Mouse (Mus musculus) erythroblast, adult 5-6 weeks (primary cell): ENCODE data around the gene Lsm2. TPM values are rescaled to one million over a fixed set of nuclear protein-coding genes. Genes with fewer than 3 reads are reported as not detected.
"Not testable (repeated sequence)": the region's sequence is repeated elsewhere in the genome, so short reads cannot be mapped to it uniquely, and the experiment has no call there.

Experiments
- ATAC-seq: replicated peaks from 2 replicates; pipeline ENCODE4 v1.8.0; 2016; ENCODE audit warnings: moderate number of reproducible peaks, mild to moderate bottlenecking, moderate TSS enrichment, inconsistent platforms; ENCODE audit not compliant: poor library complexity, low FRiP score, severe bottlenecking
- total RNA-seq, 2 experiments: library from RNA; stranded (forward) in 1 of 2; stranded (reverse) in 1 of 2; fragments of 150-400 nt in 1 of 2; fragments of 200-764, 138-1000 nt in 1 of 2; gene quantifications; 2 replicates each; pipeline versions ENCODE4 v1.2.3 to v1.2.4; 2015 to 2017; ENCODE audit warnings: low replicate concordance in 2 of 2

Gene Lsm2
- total RNA-seq, 2 experiments from 2014 or later, result 16.7 to 50.3 TPM

DNA sequence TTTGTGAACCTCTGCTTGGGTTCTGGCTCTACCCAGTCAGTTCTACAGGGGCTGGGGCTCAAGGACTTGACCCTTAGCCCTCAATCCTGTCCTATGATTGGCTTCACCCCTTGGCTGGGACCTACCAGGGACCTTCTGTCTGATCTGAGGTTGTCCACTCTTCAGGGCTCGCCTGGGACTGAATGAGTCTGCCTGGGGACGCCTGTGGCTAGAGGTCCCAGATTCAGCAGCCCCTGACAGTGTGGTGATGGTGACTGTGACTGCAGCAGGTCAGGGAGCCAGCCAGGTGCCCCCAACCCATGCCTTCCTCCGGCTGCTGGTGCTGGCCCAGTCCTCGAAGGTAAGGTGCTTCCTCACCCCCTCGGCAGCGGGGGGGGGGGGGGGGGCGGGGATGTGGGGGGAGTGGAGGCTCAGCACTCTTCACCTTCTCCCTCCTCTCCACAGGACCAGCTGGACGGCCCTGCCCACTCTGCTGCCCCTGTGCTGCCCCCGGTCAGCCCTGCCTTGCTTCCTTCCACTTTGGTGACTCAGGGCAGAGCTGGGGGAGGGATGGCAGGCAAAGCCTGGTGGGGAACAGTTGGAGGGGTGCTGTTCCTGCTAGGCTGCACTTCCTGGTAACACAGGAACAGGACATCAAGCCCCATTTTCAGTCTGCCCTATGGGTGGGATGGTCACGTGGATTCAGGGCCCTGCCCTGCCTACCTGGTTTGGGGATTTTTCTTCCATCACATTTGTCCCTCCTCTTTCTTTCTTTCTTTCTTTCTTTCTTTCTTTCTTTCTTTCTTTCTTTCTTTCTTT lies 43.2 kb downstream of the Lsm2 start:
- no peak for ATAC-seq

DNA sequence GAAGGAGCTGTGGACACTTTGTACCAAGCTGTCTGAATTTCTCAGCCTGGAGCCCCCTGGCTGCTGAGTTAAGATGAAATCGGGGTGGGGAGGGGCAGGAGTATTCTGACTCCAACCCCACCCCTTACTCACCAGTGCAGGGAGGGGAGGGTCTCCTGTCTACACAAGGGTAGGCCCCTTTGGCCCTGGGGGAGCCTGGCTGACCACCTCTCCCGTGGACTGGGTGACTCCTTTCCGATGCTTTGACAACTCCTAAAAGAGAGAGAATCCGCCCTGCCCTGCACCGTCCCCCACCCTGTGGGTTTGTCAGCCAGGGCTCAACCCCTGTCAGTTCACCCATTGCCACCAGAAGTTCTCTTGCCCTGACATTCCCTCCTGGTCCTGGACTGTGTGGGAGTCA lies 44.5 kb downstream of the Lsm2 start:
- ATAC-seq, result no peak

DNA sequence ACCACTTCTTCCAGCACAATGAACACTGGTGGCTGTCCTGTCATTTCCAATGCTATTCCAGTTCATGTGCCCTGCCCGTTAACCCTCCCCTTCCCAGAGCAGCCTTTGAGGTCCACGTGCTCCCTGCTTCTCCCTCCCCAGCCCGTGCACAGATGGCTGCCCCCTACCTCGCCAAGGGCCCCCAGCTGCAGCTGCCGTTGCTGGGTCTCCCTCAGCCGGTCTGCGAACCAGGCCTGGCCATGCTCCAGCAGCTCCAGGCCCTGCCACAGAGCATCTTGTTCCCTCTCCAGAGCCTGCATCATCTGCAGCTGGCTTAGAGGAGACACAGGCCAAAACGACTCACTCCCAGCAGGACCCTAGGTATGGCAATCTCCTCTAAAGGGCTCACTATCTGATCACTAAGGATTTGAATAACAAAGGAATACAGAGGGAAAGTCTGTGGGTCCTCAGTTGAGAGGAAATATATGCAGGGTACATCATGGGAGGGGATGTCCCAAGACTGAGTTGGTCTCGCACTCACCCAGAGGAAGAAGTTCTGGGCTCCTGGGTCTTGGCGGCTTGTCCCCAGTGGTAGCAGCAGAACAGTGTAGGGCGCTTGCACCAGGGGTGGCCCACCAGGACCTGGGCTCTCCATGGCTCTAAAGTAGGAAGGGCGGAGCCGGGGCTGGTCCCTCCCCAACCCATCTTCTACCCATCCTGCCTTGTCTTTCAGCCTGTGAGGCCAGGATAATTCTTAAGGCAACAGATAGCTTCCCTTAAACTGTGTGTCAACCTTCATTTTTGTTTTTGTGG lies 45.8 kb downstream of the Lsm2 start, which contains the start of gene Sapcd1:
TSS of gene Sapcd1 (minus strand) at position 740 of the 792 bp plus-strand sequence.
- no peak for ATAC-seq

DNA sequence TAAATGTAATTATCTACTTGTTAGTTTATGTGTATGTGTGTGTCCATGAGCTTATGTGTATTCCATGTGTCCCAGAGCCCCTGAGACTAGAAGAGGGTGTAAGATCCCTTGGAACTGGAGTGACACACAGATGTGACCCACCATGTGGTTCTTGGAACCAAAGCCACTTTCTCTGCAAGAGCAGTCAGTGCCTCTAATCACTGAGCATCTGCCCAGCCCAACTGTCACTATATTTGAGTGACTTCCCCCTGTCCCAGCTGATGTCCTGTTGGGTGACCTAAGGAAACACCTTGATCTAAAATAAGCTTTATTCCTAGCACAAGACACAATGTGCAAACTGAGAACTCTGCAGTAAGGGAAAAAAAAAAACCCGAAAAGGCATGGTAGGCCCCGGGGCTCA lies 46.7 kb downstream of the Lsm2 start:
- no peak for ATAC-seq

DNA sequence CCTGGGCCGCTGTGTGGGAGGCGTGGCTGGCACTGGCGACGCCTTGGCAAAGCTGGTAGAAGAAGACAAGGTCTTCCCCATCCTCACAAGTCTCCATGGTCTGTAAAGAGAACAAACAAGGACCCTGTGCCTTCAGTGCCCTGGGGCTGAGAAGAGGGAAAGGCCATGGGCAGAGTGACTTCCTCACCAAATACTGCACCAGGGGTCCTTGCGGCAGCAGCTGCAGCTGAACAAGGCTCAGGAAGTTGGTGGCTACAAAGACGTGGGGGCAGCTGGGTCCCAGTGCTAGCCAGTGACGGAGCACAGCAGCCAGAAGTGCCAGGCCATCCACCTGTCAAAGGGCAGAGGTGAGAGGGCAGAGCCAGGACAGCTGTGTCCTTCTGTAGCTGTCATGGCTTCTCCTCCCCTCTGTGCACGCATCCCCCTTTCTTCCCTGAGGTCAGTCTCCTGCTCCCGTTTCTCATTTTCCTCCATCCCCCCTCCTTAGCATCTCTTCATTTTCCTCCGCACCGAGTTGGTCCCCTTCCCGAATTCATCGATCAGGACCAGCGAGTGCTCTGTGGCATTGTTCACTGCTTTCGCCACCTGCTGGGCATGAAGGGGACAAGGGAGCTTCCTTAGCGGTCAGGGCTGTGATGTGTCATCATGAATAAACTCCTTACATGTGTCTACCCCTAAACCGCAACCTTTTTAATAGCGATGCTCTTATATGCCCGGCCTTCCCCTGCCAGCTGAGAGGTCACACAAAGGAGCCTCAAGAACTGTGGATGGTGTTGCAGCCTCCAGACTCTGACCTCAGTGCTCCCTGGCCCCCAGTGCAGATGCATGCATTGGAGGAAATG lies 48.2 kb downstream of the Lsm2 start:
- peak; percentile 68 for ATAC-seq

DNA sequence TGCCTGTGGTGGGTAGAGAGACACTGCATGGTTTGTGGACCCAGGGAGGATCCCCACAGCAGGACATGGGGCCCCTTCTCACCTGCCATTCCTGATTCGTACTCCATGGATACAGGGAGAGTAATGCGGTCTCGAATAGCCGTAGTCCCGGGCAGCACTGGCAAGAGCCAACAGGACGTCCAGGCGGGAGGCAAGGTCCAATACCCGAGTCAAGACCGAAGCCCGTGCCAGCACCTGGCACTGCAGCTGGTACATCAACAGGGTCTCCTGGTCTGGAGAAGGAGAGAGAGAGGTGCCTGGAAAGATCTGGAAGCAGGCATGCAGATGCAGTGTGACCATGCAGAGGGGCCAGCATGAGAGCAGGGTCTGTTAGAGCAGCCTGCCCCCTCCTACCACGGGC lies 49.6 kb downstream of the Lsm2 start:
- ATAC-seq, result no peak

DNA sequence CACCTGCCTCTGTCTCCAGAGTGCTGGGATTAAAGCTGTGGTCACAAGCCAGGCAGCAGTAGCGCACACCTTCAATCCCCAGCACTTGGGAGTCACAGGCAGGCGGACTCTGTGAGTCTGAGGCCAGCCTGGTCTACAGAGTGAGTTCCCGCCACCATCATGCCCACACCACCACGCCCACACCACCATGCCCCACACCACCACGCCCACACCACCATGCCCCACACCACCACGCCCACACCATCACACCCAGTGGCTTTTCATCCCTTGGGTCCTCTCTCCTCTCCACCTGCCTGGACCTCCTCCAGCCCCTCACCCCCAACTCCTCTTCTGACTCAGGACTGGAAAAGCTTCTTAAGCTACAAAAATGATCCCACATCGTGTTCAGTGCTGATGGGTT lies 50.2 kb downstream of the Lsm2 start:
- ATAC-seq, result peak; percentile 72

DNA sequence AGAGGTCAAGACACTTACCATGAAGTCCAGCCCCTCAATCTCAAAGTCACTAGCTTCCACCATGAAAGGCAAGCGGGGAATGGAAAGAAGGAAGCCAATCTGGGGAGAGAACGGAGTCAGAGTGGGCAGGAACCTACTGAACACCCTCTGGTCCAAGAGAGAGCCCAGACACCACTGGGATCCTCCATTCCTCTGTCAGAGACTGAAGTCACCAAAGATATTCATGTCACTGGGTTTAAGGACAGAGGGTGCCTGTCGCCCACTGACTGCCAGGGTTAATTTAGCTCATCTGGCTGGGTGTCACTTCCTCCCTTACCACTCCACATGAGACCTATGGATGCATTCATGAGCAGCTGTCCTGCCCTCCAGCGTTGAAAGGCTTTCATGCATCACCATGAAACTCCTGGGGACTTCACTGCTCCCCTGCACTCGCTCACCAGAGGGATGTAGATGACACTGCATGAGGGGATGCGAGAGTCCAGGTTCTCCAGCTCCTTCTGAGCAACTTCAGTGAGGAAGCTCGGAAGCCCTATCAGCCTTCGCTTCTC lies 50.7 kb downstream of the Lsm2 start:
- no peak for ATAC-seq

DNA sequence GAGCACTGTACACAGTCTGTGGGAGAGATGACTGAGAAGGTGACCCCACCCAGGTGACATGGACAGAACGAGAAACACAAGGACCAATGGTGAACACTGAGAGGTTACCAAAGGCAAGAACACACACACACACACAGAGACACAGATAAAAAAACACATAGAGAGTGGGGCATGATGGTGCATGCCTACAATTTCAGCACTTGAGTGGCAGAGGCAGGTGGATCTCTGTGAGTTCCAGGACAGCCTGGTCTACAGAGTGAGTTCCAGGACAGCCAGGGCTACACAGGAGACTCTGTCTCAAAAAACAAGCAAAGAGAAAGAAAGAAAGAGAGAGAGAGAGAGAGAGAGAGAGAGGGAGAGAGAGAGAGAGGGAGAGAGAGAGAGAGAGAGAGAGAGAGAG lies 52.0 kb downstream of the Lsm2 start:
- ATAC-seq, result not testable (repeated sequence)

DNA sequence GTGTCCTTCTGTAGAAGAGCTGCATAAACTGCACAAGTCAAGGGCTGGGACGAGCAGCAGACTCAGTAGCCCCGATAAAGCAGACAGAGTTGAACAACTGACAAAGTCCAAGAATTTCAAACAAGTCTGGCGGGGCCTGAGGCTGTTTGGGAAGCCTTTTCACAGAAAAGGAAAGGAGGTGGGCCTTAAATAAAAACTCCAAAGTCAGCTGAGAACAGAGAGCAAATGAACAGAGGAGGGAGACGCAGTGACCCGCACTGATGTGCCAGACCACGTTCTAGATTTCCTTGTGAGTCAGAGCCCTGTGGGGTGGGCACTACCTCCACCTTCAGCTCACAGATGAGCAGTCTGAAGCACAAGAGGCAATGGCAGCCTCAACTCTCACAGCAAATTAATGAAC lies 53.2 kb downstream of the Lsm2 start:
- ATAC-seq, result no peak

Other genes with a start within 250 kb of the Lsm2 start
Only the 30 nearest of the 43 such genes appear.
- 4.8 and 9.8 TPM in 2 replicates for gene Skiv2l, start 131.7 kb upstream of the Lsm2 start, total RNA-seq (2015; ENCODE audit: low replicate concordance)
- 16.0 and 20.4 TPM in 2 replicates for gene Skiv2l, start 131.7 kb upstream of the Lsm2 start, total RNA-seq (2017; ENCODE audit: low replicate concordance)
- 23.0 and 30.0 TPM in 2 replicates for gene Nelfe, start 131.5 kb upstream of the Lsm2 start, total RNA-seq (2015; ENCODE audit: low replicate concordance)
- 16.3 and 19.7 TPM in 2 replicates for gene Nelfe, start 131.5 kb upstream of the Lsm2 start, total RNA-seq (2017; ENCODE audit: low replicate concordance)
- gene Cfb, start 119.3 kb upstream of the Lsm2 start, total RNA-seq (2015; ENCODE audit: low replicate concordance), result not detected in 2 replicates
- gene Cfb, start 119.3 kb upstream of the Lsm2 start, total RNA-seq (2017; ENCODE audit: low replicate concordance), result 0.43 and 0.56 TPM in 2 replicates
- gene Zbtb12, start 102.4 kb upstream of the Lsm2 start, total RNA-seq (2015; ENCODE audit: low replicate concordance), result 0.38 and 0.42 TPM in 2 replicates
- 0.98 TPM in 1 of 2 replicates, not detected in the other for gene Zbtb12, start 102.4 kb upstream of the Lsm2 start, total RNA-seq (2017; ENCODE audit: low replicate concordance)
- 1.5 TPM in 1 of 2 replicates, not detected in the other for gene Gm20547, start 99.8 kb upstream of the Lsm2 start, total RNA-seq (2015; ENCODE audit: low replicate concordance)
- gene Gm20547, start 99.8 kb upstream of the Lsm2 start, total RNA-seq (2017; ENCODE audit: low replicate concordance), result not detected in 2 replicates
- 3.6 TPM in 1 of 2 replicates, not detected in the other for gene C2, start 83.6 kb upstream of the Lsm2 start, total RNA-seq (2015; ENCODE audit: low replicate concordance)
- 0.98 TPM in 1 of 2 replicates, not detected in the other for gene C2, start 83.6 kb upstream of the Lsm2 start, total RNA-seq (2017; ENCODE audit: low replicate concordance)
- 18.8 and 19.9 TPM in 2 replicates for gene Ehmt2, start 83.4 kb upstream of the Lsm2 start, total RNA-seq (2015; ENCODE audit: low replicate concordance)
- gene Ehmt2, start 83.4 kb upstream of the Lsm2 start, total RNA-seq (2017; ENCODE audit: low replicate concordance), result 18.8 and 22.0 TPM in 2 replicates
- not detected in 2 replicates for gene Slc44a4, start 67.4 kb upstream of the Lsm2 start, total RNA-seq (2015; ENCODE audit: low replicate concordance)
- not detected in 2 replicates for gene Slc44a4, start 67.4 kb upstream of the Lsm2 start, total RNA-seq (2017; ENCODE audit: low replicate concordance)
- 12.3 and 12.9 TPM in 2 replicates for gene Neu1, start 50.6 kb upstream of the Lsm2 start, total RNA-seq (2015; ENCODE audit: low replicate concordance)
- gene Neu1, start 50.6 kb upstream of the Lsm2 start, total RNA-seq (2017; ENCODE audit: low replicate concordance), result 7.0 and 8.7 TPM in 2 replicates
- 4.0 and 7.3 TPM in 2 replicates for gene Hspa1b, start 22.6 kb upstream of the Lsm2 start, total RNA-seq (2015; ENCODE audit: low replicate concordance)
- gene Hspa1b, start 22.6 kb upstream of the Lsm2 start, total RNA-seq (2017; ENCODE audit: low replicate concordance), result 4.3 and 7.9 TPM in 2 replicates
- gene Gm20481, start 11.9 kb upstream of the Lsm2 start, total RNA-seq (2015; ENCODE audit: low replicate concordance), result not detected in 2 replicates
- not detected in 2 replicates for gene Gm20481, start 11.9 kb upstream of the Lsm2 start, total RNA-seq (2017; ENCODE audit: low replicate concordance)
- gene Hspa1a, start 9.7 kb upstream of the Lsm2 start, total RNA-seq (2015; ENCODE audit: low replicate concordance), result 1.5 and 2.9 TPM in 2 replicates
- gene Hspa1a, start 9.7 kb upstream of the Lsm2 start, total RNA-seq (2017; ENCODE audit: low replicate concordance), result 5.0 and 5.4 TPM in 2 replicates
- gene Hspa1l, start 9.2 kb upstream of the Lsm2 start, total RNA-seq (2015; ENCODE audit: low replicate concordance), result not detected in 2 replicates
- not detected in 2 replicates for gene Hspa1l, start 9.2 kb upstream of the Lsm2 start, total RNA-seq (2017; ENCODE audit: low replicate concordance)
- gene Vars, start 19.1 kb downstream of the Lsm2 start, total RNA-seq (2015; ENCODE audit: low replicate concordance), result 24.4 and 33.4 TPM in 2 replicates
- 37.4 and 45.0 TPM in 2 replicates for gene Vars, start 19.1 kb downstream of the Lsm2 start, total RNA-seq (2017; ENCODE audit: low replicate concordance)
- gene Vwa7, start 34.7 kb downstream of the Lsm2 start, total RNA-seq (2015; ENCODE audit: low replicate concordance), result not detected in 2 replicates
- gene Vwa7, start 34.7 kb downstream of the Lsm2 start, total RNA-seq (2017; ENCODE audit: low replicate concordance), result not detected in 2 replicates
- 2.3 TPM in 1 of 2 replicates, not detected in the other for gene Sapcd1, start 46.2 kb downstream of the Lsm2 start, total RNA-seq (2015; ENCODE audit: low replicate concordance)
- gene Sapcd1, start 46.2 kb downstream of the Lsm2 start, total RNA-seq (2017; ENCODE audit: low replicate concordance), result not detected in 2 replicates
- gene Msh5, start 64.9 kb downstream of the Lsm2 start, total RNA-seq (2015; ENCODE audit: low replicate concordance), result 0.38 and 1.5 TPM in 2 replicates
- 5.7 and 8.8 TPM in 2 replicates for gene Msh5, start 64.9 kb downstream of the Lsm2 start, total RNA-seq (2017; ENCODE audit: low replicate concordance)
- gene Clic1, start 68.1 kb downstream of the Lsm2 start, total RNA-seq (2015; ENCODE audit: low replicate concordance), result 74.6 and 85.9 TPM in 2 replicates
- 66.9 and 68.8 TPM in 2 replicates for gene Clic1, start 68.1 kb downstream of the Lsm2 start, total RNA-seq (2017; ENCODE audit: low replicate concordance)
- gene Ddah2, start 77.2 kb downstream of the Lsm2 start, total RNA-seq (2015; ENCODE audit: low replicate concordance), result 1.0 and 1.7 TPM in 2 replicates
- 2.2 TPM in 1 of 2 replicates, not detected in the other for gene Ddah2, start 77.2 kb downstream of the Lsm2 start, total RNA-seq (2017; ENCODE audit: low replicate concordance)
- not detected in 2 replicates for gene Ly6g6c, start 83.5 kb downstream of the Lsm2 start, total RNA-seq (2015; ENCODE audit: low replicate concordance)
- not detected in 2 replicates for gene Ly6g6c, start 83.5 kb downstream of the Lsm2 start, total RNA-seq (2017; ENCODE audit: low replicate concordance)
- 0.42 TPM in 1 of 2 replicates, not detected in the other for gene Mpig6b, start 84.3 kb downstream of the Lsm2 start, total RNA-seq (2015; ENCODE audit: low replicate concordance)
- gene Mpig6b, start 84.3 kb downstream of the Lsm2 start, total RNA-seq (2017; ENCODE audit: low replicate concordance), result not detected in 2 replicates
- not detected in 2 replicates for gene Ly6g6e, start 95.0 kb downstream of the Lsm2 start, total RNA-seq (2015; ENCODE audit: low replicate concordance)
- gene Ly6g6e, start 95.0 kb downstream of the Lsm2 start, total RNA-seq (2017; ENCODE audit: low replicate concordance), result not detected in 2 replicates
- gene Ly6g6d, start 96.2 kb downstream of the Lsm2 start, total RNA-seq (2015; ENCODE audit: low replicate concordance), result not detected in 2 replicates
- gene Ly6g6d, start 96.2 kb downstream of the Lsm2 start, total RNA-seq (2017; ENCODE audit: low replicate concordance), result 1.4 TPM in 1 of 2 replicates, not detected in the other
- gene Ly6g6f, start 103.7 kb downstream of the Lsm2 start, total RNA-seq (2015; ENCODE audit: low replicate concordance), result not detected in 2 replicates
- gene Ly6g6f, start 103.7 kb downstream of the Lsm2 start, total RNA-seq (2017; ENCODE audit: low replicate concordance), result not detected in 2 replicates
- 28.1 and 36.8 TPM in 2 replicates for gene Abhd16a, start 107.4 kb downstream of the Lsm2 start, total RNA-seq (2015; ENCODE audit: low replicate concordance)
- 33.3 and 63.0 TPM in 2 replicates for gene Abhd16a, start 107.4 kb downstream of the Lsm2 start, total RNA-seq (2017; ENCODE audit: low replicate concordance)
- not detected in 2 replicates for gene Ly6g5c, start 126.4 kb downstream of the Lsm2 start, total RNA-seq (2015; ENCODE audit: low replicate concordance)
- gene Ly6g5c, start 126.4 kb downstream of the Lsm2 start, total RNA-seq (2017; ENCODE audit: low replicate concordance), result not detected in 2 replicates
- gene Ly6g5b, start 133.6 kb downstream of the Lsm2 start, total RNA-seq (2015; ENCODE audit: low replicate concordance), result 7.7 TPM in 1 of 2 replicates, not detected in the other
- 0.34 TPM in 1 of 2 replicates, not detected in the other for gene Ly6g5b, start 133.6 kb downstream of the Lsm2 start, total RNA-seq (2017; ENCODE audit: low replicate concordance)
- 10.9 and 14.8 TPM in 2 replicates for gene Gpank1, start 139.6 kb downstream of the Lsm2 start, total RNA-seq (2015; ENCODE audit: low replicate concordance)
- gene Gpank1, start 139.6 kb downstream of the Lsm2 start, total RNA-seq (2017; ENCODE audit: low replicate concordance), result 15.8 and 20.4 TPM in 2 replicates
- gene Csnk2b, start 140.2 kb downstream of the Lsm2 start, total RNA-seq (2015; ENCODE audit: low replicate concordance), result 156 and 181 TPM in 2 replicates
- gene Csnk2b, start 140.2 kb downstream of the Lsm2 start, total RNA-seq (2017; ENCODE audit: low replicate concordance), result 76.5 and 112 TPM in 2 replicates
- 0.63 and 1.5 TPM in 2 replicates for gene D17H6S53E, start 144.5 kb downstream of the Lsm2 start, total RNA-seq (2015; ENCODE audit: low replicate concordance)
- gene D17H6S53E, start 144.5 kb downstream of the Lsm2 start, total RNA-seq (2017; ENCODE audit: low replicate concordance), result 2.6 and 2.8 TPM in 2 replicates